Comparison of ENCODE assay signal across 8 mouse cellular contexts in genomic region chr1:121400243-121400642, GRCm38 (mm10). TPM values are rescaled to one million over a fixed set of nuclear protein-coding genes. Genes with fewer than 3 reads are reported as not detected.
A peak's percentile ranks its signal among the peaks of the same experiment; 100 is the strongest.
DNase-seq lines count a peak whose midpoint lies in the region; ATAC-seq lines count a peak whose summit lies in the region.

No protein-coding gene starts in this region.

- H3K36me3 ChIP-seq in forebrain, embryonic 12.5 days (replicated peaks): no peaks in the 10 kb centered on the region

- DNase-seq in heart, adult 11 months: peak; percentile 22
- DNase-seq in heart, postnatal 25 days (ENCODE audit: low spot score): no peak
- DNase-seq in right cerebral cortex, adult 2 months (ENCODE audit: low spot score in 2 of 2): peak; percentile 37 to 40
- no peak for DNase-seq in right cerebral cortex, postnatal 4 days
- peak; percentile 42 for DNase-seq in lung, postnatal 10 days
- no peak for DNase-seq in gastrocnemius, postnatal 4 days (ENCODE audit: low spot score in 2 of 2)
- DNase-seq in adrenal gland, adult 2 months: no peak

- ATAC-seq in forebrain, embryonic 12.5 days (ENCODE audit: low FRiP score): peak; percentile 81; the same call in 1 of the 2 replicates

- H3K9me3 ChIP-seq in forebrain, embryonic 12.5 days: no peaks in the 10 kb centered on the region

- no peak overlapping the region for H3K4me2 ChIP-seq in forebrain, embryonic 12.5 days

- intact Hi-C loops in heart, postnatal 25 days (cut with DNase I): loop anchor here (1.0 to 5.0 kb wide), 3 partner anchors 151 to 813 kb away; no protein-coding TSS in a partner anchor

- no peak overlapping the region for H3K9ac ChIP-seq in forebrain, embryonic 12.5 days

- H3K27me3 ChIP-seq in forebrain, embryonic 12.5 days: no peaks in the 10 kb centered on the region

- WGBS in forebrain, embryonic 12.5 days: 32% methylated on average over 4 of the region's 4 CpGs

- no peak overlapping the region for H3K4me3 ChIP-seq in forebrain, embryonic 12.5 days (replicated peaks)

- peaks cover 6% of the 10 kb centered on the region; the same call in 1 of the 2 replicates for H3K4me1 ChIP-seq in forebrain, embryonic 12.5 days

- H3K27ac ChIP-seq in forebrain, embryonic 12.5 days: no peak overlapping the region

RNA-seq across cellular contexts. Expression of gene Ccdc93, which starts 30.6 kb away (rescaled TPM):
- 10 to 100 TPM; 14.0 to 14.5 TPM for total RNA-seq in heart, postnatal 25 days (2021)
- polyA plus RNA-seq in forebrain, embryonic 12.5 days (2016; fragmentation: Nextera tagmentation; extraction: Ambion mirVana): 11.0 and 11.4 TPM in 2 replicates
- total RNA-seq in gastrocnemius, postnatal 4 days (2021): 10 to 100 TPM; 16.7 to 19.2 TPM
- 10 to 100 TPM; 21.7 to 22.2 TPM for total RNA-seq in adrenal gland, adult 2 months (2021)
- polyA plus RNA-seq in adrenal gland, adult 2 months (2012; rRNA removed): 3.8 and 4.6 TPM in 2 replicates

Comparison
In these comparisons a context has a peak if more than half of its experiments do, and no peak if none do; other contexts are left out.
1. DNase-seq: peak in heart, adult 11 months (single experiment), right cerebral cortex, adult 2 months (2 of 2) and lung, postnatal 10 days (single experiment); none in heart, postnatal 25 days (single experiment), right cerebral cortex, postnatal 4 days (single experiment), gastrocnemius, postnatal 4 days (0 of 2) and adrenal gland, adult 2 months (single experiment).